In genomic region chr3:101293571-101294135, GRCm38 (mm10) we compare ENCODE assay signal across 16 mouse cellular contexts. TPM values are rescaled to one million over a fixed set of nuclear protein-coding genes. Genes with fewer than 3 reads are reported as not detected.
DNase-seq lines count a peak whose midpoint lies in the region; ATAC-seq and TF ChIP-seq lines count a peak whose summit lies in the region.
"Had no signal": no experiment of that assay in that cellular context is flagged by ENCODE, and none has a peak within 500 bp of the region (broad histone marks: within the 10 kb centered on the region; RNA-seq: fewer than 3 reads in every experiment).

No protein-coding gene starts in this region.

- H3K27ac ChIP-seq in gastrocnemius, adult 2 months, result peak overlapping the region; percentile 56
- no peak overlapping the region for H3K27ac ChIP-seq in thymus, adult 2 months (ENCODE audit: control insufficient read depth, insufficient read depth, low read length)
- no peak overlapping the region for H3K27ac ChIP-seq in forebrain, embryonic 12.5 days
- H3K27ac ChIP-seq in intestine, embryonic 15.5 days, result no peak overlapping the region
- H3K27ac ChIP-seq: hindbrain, embryonic 12.5 days; macrophage had no signal

- H3K4me2 ChIP-seq in forebrain, embryonic 12.5 days, result no peak overlapping the region
- H3K4me2 ChIP-seq in intestine, embryonic 15.5 days (replicated peaks), result no peak overlapping the region
- H3K4me2 ChIP-seq: hindbrain, embryonic 12.5 days had no signal

- intact Hi-C loops in gastrocnemius, adult 2 months (cut with DNase I), result no loop called here

- no peak for TF ChIP-seq POLR2A in thymus, adult 2 months (IDR thresholded peaks at IDR 0.05; ENCODE audit: control insufficient read depth, extremely low read depth, insufficient read depth, low read length, poor library complexity)

- H3K36me3 ChIP-seq in thymus, adult 2 months (ENCODE audit: control insufficient read depth, insufficient read depth, low read length), result no peaks in the 10 kb centered on the region
- no peaks in the 10 kb centered on the region for H3K36me3 ChIP-seq in forebrain, embryonic 12.5 days (replicated peaks)
- no peaks in the 10 kb centered on the region for H3K36me3 ChIP-seq in intestine, embryonic 15.5 days
- H3K36me3 ChIP-seq: hindbrain, embryonic 12.5 days had no signal

- H3K9ac ChIP-seq in forebrain, embryonic 12.5 days, result no peak overlapping the region
- H3K9ac ChIP-seq in intestine, embryonic 15.5 days, result no peak overlapping the region
- H3K9ac ChIP-seq: hindbrain, embryonic 12.5 days had no signal

- no peaks in the 10 kb centered on the region for H3K9me3 ChIP-seq in forebrain, embryonic 12.5 days
- H3K9me3 ChIP-seq in intestine, embryonic 15.5 days, result no peaks in the 10 kb centered on the region
- H3K9me3 ChIP-seq: hindbrain, embryonic 12.5 days had no signal

- WGBS in thymus, adult 2 months, result 69% methylated on average over 8 of the region's 8 CpGs
- WGBS in forebrain, embryonic 12.5 days, result 85% methylated on average over 8 of the region's 8 CpGs
- 72% methylated on average over 8 of the region's 8 CpGs for WGBS in intestine, embryonic 15.5 days

- TF ChIP-seq CTCF in gastrocnemius, adult 2 months (IDR thresholded peaks at IDR 0.05), result no peak
- no peak for TF ChIP-seq CTCF in thymus, adult 2 months (IDR thresholded peaks at IDR 0.05; ENCODE audit: borderline replicate concordance, control insufficient read depth, extremely low read depth, insufficient read depth, low read length, poor library complexity)

- peak; percentile 41 for DNase-seq in gastrocnemius, adult 2 months
- DNase-seq in gastrocnemius, postnatal 25 days, result no peak
- peak; percentile 6 for DNase-seq in thymus, postnatal 14 days
- DNase-seq in thymus, adult 2 months, result no peak
- no peak for DNase-seq in adrenal gland, postnatal 10 days
- DNase-seq: adrenal gland, postnatal 14 days; cerebellum, adult 11 months; gastrocnemius, postnatal 14 days; liver had no signal

- ATAC-seq in inflammation-experienced regulatory T-cells, adult 6 months, result peak; percentile 2
- ATAC-seq in forebrain, embryonic 12.5 days (ENCODE audit: low FRiP score), result no peak
- ATAC-seq in intestine, embryonic 15.5 days, result no peak

- H3K4me3 ChIP-seq in gastrocnemius, adult 2 months, result no peak overlapping the region
- no peak overlapping the region for H3K4me3 ChIP-seq in thymus, adult 2 months (ENCODE audit: control insufficient read depth, insufficient read depth, low read length)
- no peak overlapping the region for H3K4me3 ChIP-seq in forebrain, embryonic 12.5 days (replicated peaks)
- no peak overlapping the region for H3K4me3 ChIP-seq in intestine, embryonic 15.5 days (replicated peaks)
- H3K4me3 ChIP-seq: hindbrain, embryonic 12.5 days had no signal

- peaks cover 66% of the 10 kb centered on the region for H3K4me1 ChIP-seq in thymus, adult 2 months (replicated peaks; ENCODE audit: control insufficient read depth, insufficient read depth, low read length)
- 0 out of 2 replicates have a peak, but pooled peaks cover 2% of the 10 kb centered on the region for H3K4me1 ChIP-seq in forebrain, embryonic 12.5 days
- H3K4me1 ChIP-seq in intestine, embryonic 15.5 days (replicated peaks), result no peaks in the 10 kb centered on the region; the same call in 1 of the 2 replicates
- H3K4me1 ChIP-seq: hindbrain, embryonic 12.5 days had no signal

- H3K27me3 ChIP-seq in thymus, adult 2 months (ENCODE audit: control insufficient read depth, insufficient read depth, low read length), result no peaks in the 10 kb centered on the region
- H3K27me3 ChIP-seq in forebrain, embryonic 12.5 days, result peaks cover 4% of the 10 kb centered on the region; the same call in 1 of the 2 replicates
- no peaks in the 10 kb centered on the region for H3K27me3 ChIP-seq in intestine, embryonic 15.5 days (replicated peaks)

RNA-seq across cellular contexts. Expression of gene Cd2, which starts 5.9 kb away (rescaled TPM):
- total RNA-seq in gastrocnemius, adult 2 months (2021), result not detected
- under 1 TPM in 1 of 2 experiments, not detected in 1; 0.29 TPM for total RNA-seq in gastrocnemius, postnatal 25 days (2021)
- 97.5 and 117 TPM in 2 replicates for polyA plus RNA-seq in thymus, adult 2 months (2012; rRNA removed)
- polyA plus RNA-seq in inflammation-experienced regulatory T-cells, adult 6 months (2017; shearing (Covaris generic)), result 1,000 to 10,000 TPM; 1,311 to 1,764 (median 1,493) TPM
- not detected in 2 replicates for polyA plus RNA-seq in forebrain, embryonic 12.5 days (2016; fragmentation: Nextera tagmentation; extraction: Ambion mirVana)
- 0.20 and 0.34 TPM in 2 replicates for polyA plus RNA-seq in intestine, embryonic 15.5 days (2015; fragmentation: Nextera tagmentation; extraction: Ambion mirVana)
- total RNA-seq in adrenal gland, postnatal 10 days (2021), result 1 to 10 TPM; 4.7 to 5.4 TPM
- total RNA-seq: layer of hippocampus, postnatal 25 days; midbrain, postnatal 0 days had no signal
- polyA plus RNA-seq: hindbrain, embryonic 12.5 days had no signal

Comparison
In these comparisons a context has a peak if more than half of its experiments do, and no peak if none do; other contexts are left out.
1. DNase-seq: peak in gastrocnemius, adult 2 months (single experiment) and thymus, postnatal 14 days (single experiment); none in gastrocnemius, postnatal 25 days (single experiment), thymus, adult 2 months (single experiment) and adrenal gland, postnatal 10 days (single experiment).
2. RNA of gene Cd2, which starts 5.9 kb away (polyA plus RNA-seq): 1,311 to 1,764 TPM in inflammation-experienced regulatory T-cells, adult 6 months and 97.5 to 117 TPM in thymus, adult 2 months; 0.20 to 0.34 TPM in intestine, embryonic 15.5 days and not detected in forebrain, embryonic 12.5 days; every median in the first group is over 10 times any median in the second.